Mouse (Mus musculus) frontal cortex, postnatal 25 days (tissue): Measurements from ENCODE around the gene Zbed6.
A peak's percentile ranks its signal among the peaks of the same experiment; 100 is the strongest.

Experiments
- DNase-seq, 2 experiments: peaks; one replicate each; pipeline ENCODE4 v3.0.0; 2022; ENCODE audit warnings: low spot score in 2 of 2

Gene Zbed6

DNA sequence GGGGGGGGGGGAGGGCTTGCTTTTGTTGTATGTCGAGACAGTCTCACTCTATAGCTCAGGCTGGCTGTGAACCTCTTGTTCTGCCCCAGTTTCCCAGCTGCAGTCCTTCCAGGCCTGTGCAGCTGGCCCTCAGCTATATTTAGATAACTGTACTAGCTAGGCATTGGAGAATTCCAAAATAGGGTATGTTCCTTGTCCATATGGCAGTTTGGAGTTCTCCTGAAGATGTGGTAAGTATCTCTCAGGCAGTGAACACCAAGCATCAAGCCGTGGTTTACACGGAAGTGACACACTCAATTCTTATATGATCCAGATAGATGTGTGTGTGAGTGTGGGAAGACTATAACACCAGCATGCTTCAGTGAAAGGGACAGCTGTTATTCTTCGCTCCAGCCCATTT lies 2.7 kb upstream of the Zbed6 start:
- no peak for DNase-seq

DNA sequence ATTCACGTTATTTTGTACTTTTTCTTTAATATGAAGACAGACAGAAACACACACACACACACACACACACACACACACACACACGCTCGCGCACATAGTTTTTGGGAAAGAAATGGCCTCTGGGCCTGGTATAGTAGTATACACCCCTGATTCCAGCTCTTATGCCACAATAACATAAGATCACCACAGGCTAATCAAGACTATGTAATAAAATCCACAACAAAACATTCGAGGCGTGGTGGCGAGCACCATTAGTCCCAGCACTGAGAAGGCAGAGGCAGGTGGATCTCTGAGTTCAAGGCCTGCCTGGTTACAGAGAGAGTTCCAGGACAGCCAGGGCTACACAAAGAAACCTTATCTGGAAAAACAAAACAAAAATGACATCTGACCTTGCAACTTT lies 2.3 kb upstream of the Zbed6 start:
- DNase-seq = no peak

DNA sequence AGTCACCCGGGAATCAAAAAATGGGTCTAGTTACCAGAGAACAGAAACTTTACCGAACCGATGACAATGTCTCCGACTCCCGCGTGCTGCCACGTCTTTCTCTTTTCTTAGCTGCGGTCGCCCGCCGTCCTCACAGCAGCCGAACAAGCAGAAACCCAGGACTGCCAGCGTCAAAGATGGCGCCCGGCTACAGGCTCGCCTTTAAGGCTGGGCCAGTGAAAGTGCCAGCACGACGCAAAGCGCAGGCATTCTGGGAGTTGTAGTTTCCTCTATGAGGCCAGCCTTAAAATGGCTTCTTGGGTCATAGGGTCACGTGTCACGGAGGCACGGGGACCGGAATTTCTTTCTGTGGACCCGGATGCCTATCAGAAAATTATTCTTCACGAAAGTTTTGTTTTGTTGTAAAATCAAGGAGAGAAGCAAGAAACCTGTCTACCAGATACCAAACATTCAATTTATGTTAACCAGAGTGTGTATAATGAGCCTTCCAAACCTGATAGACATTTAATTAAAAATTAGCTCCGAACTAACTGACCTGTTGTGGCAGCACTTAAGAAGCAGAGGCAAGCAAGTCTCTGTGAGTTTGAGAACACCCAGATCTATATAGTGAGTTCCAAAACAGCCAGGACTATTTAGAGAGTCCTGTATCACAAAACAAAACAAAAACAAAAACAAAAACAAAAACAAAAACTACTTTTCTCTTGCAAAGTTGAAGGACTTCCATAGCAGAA lies 683 bp upstream of the Zbed6 start, which contains the start of gene Gm38394:
TSS of gene Gm38394 (minus strand) at position 116 of the 731 bp plus-strand sequence.
- peak; percentile 80 to 87 for DNase-seq

DNA sequence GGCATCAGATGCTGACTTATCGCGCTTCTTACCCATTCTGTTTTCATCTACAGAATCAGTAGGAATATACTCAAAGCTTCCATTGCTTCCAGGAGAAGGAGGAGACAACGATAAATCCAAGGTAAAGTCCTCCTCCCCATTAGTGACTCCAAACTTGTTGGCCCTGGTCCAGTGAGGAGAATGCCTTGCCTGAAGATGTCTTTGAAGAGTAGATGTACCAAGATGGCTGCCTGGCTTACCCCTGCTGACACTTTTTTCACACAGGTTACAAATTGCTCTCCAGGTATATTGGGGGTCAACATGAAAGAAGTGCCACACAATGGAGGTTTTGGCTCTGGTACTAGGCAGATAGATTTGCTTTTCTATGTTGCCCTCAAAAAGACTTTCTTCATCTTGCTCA lies 1.8 kb downstream of the Zbed6 start:
- DNase-seq = no peak

DNA sequence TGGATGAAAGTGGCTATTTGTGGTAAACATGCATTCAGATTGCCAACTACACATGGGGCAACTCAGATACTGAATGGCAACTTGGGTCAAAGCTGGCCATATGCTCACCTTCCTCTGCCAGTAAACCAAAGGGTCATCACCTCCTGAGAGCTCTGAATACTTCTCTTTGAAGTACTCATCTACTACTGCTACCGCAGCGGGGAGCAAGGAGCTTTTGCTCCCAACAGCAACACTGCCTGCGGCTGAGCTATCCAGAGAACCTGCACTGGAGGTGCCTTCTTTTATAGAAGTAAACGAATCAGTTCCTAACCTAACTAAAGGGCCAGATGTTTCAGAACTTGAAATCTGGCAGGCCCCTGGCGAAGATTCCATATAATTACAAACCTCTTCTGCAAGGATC lies 3.9 kb downstream of the Zbed6 start:
- no peak for DNase-seq

DNA sequence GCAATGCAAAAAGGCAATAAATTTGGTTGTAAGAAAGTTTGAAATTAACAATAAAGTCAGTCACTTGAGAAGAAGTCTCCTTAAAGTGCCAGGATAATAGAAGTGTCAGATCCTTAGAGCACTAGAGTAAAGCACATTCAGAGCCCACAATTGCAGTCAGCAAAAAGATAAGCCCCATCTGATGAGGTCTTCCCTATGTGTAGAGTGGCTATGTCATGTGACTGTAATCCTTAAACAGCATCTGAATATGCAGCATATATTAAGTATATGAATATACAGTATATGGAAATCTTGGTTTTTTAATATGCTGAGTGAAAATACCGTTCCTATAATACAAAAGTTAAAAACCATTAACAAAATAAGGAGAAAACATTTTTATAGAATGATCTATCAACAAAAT lies 7.7 kb downstream of the Zbed6 start:
- no peak for DNase-seq

DNA sequence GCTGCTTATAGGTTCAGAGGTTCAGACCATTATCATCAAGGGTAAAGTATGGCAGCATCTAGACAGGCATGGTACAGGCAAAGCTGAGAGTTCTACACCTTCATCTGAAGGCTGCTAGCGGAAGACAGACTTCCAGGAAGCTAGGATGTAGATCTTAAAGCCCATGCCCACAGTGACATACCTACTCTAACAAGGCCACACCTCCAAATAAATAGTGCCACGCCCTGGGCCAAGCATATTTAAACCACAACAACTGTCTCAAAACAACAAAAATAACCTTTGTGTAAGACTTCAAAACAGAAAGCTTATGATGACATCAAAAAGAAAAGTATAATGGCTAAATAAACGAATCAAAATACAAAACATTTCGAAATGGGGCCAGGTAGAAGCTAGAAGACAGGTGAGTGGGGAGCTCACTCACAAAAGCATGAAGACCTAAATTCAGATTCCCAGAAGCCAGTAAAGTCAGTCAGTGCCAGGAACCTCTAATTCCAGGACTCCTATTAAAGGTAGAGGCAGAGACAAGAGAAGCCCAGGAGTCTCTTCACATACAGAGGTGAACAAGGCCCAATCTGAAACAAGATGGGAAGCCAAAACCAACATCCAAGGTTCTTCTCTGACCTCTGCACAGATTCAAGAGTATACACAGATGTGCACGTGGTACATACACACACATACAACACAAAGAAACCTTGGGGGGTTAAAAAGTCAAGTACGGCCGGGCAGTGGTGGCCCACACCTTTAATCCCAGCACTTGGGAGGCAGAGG lies 10.2 kb downstream of the Zbed6 start:
- no peak for DNase-seq

DNA sequence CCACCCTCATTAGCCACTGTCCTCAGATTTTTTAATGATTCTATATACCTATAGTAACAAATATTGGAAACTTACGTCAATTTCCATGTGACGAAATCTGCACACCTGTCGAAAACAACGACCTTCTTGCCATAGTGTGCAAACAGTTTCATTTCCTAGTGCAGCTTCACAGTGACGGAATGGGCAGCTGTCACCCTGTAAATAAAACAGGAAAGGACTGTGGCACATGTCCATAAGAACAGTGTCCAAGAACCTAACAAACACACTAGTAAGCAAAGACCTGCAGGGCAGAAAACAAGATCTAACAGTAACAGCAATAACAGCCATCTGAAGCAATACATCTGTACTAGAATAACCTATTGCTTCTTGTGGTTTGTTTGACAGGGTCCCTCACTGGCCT lies 15.0 kb downstream of the Zbed6 start:
- DNase-seq = no peak

DNA sequence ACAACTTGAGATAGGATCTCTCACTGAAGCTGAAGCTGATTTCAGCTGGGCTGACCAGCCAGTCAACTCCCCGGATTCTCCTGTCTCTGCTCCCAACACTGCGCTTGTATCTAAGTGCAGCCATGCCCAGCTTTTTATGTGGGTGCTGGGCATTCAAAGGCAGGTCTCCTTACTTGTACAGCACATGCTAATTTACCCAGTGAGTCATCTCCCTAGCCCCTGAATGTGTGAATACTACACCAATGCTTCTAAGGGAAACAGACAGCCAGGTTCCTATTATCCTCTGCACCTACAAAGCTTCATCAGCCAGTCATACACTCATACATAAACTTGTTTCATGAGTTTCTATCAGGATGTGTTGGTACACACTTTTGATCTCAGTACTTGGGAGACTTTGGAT lies 19.5 kb downstream of the Zbed6 start:
- no peak for DNase-seq

DNA sequence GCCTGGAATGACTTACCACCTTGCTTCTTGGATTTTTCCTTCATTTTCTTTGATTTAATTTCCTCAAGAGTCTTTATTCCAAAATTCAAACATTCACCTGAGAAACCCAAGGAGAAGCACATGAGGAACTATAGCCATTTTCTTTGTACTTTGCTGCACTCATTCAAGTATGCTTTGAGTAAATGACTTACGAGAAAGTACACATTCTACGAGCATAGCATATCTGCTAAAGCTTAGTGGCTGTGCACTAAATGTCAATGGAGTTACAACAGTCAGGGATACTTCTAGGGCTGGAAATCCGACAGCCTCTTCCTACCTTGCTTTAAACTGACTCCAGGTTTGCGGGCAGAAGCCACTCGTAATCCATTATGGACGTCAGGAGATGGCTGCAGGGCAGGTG lies 22.2 kb downstream of the Zbed6 start:
- DNase-seq = no peak

DNA sequence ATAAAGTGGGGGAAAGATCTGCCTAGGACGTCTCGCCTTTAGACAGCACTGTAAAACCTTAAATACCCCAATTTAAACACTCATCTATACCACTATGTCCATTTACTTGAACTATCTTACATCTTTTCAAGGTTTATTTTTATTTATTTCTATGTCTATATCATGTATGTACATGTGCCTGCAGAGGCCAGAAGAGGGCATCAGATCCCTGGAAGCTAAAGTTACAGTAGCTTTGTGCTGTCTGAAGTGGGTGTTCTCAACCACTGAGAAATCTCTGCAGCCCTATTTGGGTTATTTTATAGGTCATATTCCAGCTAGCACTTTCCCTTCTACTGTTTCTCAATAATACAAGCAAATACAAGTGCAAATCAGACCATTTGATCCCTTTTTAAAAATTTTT lies 28.5 kb downstream of the Zbed6 start:
- DNase-seq = no peak

DNA sequence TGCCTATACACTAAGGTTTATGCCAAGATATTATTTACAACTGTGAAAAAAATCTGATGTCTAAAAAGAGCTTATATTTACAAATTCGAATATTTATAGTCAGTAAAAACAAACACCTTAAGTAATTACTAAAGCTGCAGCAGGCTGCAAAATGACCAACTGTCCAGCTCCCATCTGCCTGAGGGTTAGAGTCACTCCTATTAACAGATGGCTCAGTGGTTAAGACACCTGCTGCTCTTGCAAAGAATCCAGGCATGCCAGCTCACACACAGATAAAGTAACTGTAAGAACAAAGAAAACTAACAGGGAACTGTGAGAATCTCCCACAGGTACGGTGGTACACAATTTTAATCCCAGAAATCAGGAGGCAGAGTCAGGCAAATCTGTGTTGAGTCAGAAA lies 35.6 kb downstream of the Zbed6 start:
- no peak for DNase-seq

DNA sequence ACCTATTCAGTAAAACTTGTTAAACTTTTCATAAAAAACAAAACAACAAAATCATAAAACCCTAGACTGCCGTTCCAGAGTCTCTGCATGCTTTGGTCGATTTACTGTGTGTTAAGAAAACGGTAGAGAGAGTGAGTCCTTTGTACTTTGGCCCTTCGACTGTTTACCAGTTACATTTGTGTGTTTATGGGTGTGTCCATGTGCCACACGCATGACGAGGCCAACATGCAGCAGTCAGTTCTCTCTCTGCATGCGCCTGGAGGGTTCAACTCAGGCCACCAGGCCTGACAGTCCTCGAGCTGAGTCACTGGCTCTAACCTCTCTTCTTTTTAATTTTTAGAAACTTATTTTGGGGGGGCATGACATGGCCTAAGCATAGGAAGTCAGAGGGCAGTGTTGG lies 42.4 kb downstream of the Zbed6 start:
- DNase-seq = no peak

DNA sequence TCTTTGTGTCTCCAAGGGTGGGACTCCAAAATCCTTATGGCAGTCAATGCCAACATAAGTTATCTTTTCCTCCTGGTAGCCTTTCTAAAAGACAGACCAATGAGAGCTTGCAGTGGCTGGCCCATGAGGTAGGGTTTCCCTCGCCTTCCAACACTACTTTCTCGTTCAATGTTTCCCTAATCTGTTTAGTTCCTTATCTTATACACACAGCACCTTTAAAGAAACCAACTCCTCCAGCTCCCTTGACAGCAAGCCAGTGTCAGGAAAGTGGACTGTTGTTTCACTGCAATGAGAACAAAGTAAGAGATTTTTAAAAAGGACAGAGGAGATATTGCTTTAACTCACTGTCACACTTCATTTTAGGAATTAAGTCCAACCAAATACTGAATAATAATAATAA lies 42.8 kb downstream of the Zbed6 start:
- DNase-seq = no peak

DNA sequence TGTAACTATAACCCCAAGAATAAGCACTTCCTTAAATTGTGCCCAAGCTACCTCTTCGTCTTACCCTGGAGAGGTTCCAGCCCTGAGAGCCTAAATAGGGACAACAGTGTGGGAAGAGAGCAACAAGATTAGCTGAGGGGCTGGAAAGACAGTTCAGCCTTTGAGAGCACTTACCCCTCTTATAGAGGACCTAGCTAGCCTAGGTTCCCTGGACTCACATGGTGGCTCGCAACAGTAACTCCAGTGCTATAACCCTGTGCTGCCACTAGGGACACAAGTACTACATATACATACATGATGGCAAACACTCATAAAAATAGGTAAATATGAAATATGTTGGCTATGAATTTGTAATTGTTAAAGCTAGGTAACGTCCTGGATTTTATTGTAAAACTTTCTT lies 46.9 kb downstream of the Zbed6 start:
- no peak for DNase-seq

DNA sequence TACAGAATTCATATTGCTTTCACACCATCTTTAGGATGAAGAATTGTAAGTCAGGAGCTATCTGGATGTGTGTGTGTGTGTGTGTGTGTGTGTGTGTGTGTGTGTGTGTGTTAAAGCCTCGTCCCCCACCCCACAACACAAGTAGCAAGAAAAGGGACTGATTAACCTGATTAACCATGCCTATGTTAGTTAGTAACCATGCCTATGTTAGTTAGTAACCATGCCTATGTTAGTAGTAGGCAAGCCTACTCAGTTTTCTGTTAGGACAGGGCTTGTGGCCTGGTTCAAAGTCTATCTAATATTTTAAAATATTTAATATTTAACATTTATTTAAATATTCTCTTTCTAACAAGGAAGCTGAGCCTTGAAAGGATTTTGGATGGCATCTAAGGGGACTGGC lies 49.2 kb downstream of the Zbed6 start:
- no peak for DNase-seq

DNA sequence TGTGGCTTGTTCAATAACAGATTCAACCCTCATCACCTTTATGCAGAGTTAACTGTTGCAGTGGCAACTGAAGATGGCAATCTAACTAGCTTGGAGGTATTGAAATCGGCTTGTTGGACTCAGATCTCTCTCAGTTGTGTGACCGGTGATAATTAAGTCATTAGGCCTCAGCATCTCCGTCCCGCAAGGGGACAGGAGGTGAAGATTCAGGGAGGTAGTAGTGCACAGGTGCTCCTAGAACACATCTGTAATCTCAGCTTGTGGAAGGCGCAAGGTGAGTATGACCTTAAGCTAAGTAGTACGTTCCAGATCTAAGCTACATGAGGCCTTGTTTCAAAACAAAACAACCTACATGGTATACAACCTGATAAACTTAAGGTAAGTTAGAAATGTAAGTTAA lies 50.1 kb downstream of the Zbed6 start:
- no peak for DNase-seq

DNA sequence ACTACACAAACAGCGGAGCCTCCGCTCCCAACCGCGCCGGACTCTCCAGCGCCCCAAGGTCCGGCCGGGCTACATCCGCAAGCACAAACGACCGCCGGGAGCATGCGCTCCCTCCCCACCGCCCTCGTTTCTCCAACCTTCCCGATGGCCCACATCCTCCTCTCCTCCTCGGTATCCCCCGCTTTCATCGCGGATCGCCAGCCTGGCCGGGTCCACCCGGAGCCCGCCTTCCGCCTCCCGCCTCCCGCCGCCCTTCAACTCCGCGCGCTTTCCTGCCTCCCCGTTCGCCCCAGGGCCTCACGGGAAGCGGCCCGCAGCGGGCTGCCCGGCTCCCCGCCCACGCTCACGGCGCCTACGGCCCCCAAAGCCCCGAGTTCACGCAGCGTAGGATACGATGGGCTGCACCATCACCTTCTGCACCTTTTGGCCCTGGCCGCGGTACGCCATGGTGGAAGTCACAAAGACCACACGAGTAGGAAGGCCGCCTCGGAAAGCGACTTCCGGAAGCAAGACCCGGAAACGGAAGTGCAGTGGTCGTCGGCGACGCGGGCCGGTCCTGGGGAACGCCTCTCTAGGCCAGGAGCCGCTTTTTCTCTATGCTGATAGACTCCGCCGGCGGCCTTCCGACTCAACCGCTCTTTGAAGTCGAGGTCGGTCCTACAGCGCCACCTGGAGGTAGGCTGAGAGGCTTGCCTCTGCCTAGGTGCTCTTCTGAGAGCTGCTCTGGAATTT lies 50.7 kb downstream of the Zbed6 start, which contains the start of gene Snrpe:
TSS of gene Snrpe (minus strand) at position 521 of the 732 bp plus-strand sequence.
- peak; percentile 80 to 92 for DNase-seq
